Mouse (Mus musculus): ENCODE results near the gene Ipo9. TPM values are rescaled to one million over a fixed set of nuclear protein-coding genes. Genes with fewer than 3 reads are reported as not detected.
"Not testable (repeated sequence)": the region's sequence is repeated elsewhere in the genome, so short reads cannot be mapped to it uniquely, and the experiment has no call there.

Ipo9 gene
- polyA plus RNA-seq, 1 experiment from 2014 or later: 24.7 TPM

- H3K27me3 ChIP-seq (ENCODE audit: control insufficient read depth, insufficient read depth, low read length); H3K36me3 ChIP-seq (ENCODE audit: control insufficient read depth, insufficient read depth, low read length); H3K4me3 ChIP-seq (ENCODE audit: low read depth, low read length); H3K9ac ChIP-seq (ENCODE audit: low read length); H3K9me3 ChIP-seq (ENCODE audit: control insufficient read depth, low read length); H3K27ac ChIP-seq (replicated peaks); ATAC-seq (ENCODE audit: low FRiP score, low TSS enrichment); H3K4me1 ChIP-seq (replicated peaks; ENCODE audit: control insufficient read depth, insufficient read depth); H3K4me2 ChIP-seq (replicated peaks; ENCODE audit: low read depth); DNase-seq (ENCODE audit: low spot score): not testable (repeated sequence)
- peak; percentile 67 for TF ChIP-seq CTCF (IDR thresholded peaks at IDR 0.05; ENCODE audit: low read depth)
- WGBS: 64% methylated on average over 6 of the region's 6 CpGs
These were observed 48.7 kb downstream of the Ipo9 start for GRCm38 (mm10) chr1:135381560-135381959.

GRCm38 (mm10) chr1:135380071-135380991 lies 50.0 kb downstream of the Ipo9 start:
- H3K4me3 ChIP-seq (ENCODE audit: low read depth, low read length): no peak overlapping the region
- no peak overlapping the region for H3K9ac ChIP-seq (ENCODE audit: low read length)
- no peaks in the 10 kb centered on the region for H3K9me3 ChIP-seq (ENCODE audit: control insufficient read depth, low read length)
- TF ChIP-seq CTCF (IDR thresholded peaks at IDR 0.05; ENCODE audit: low read depth): no peak
- no peak for TF ChIP-seq EP300 (optimal IDR thresholded peaks at IDR 0.05)
- ATAC-seq (ENCODE audit: low FRiP score, low TSS enrichment): no peak
- H3K4me1 ChIP-seq (replicated peaks; ENCODE audit: control insufficient read depth, insufficient read depth): no peaks in the 10 kb centered on the region; the same call in 1 of the 2 replicates
- DNase-seq (ENCODE audit: low spot score): no peak
- no peaks in the 10 kb centered on the region for H3K27me3 ChIP-seq (ENCODE audit: control insufficient read depth, insufficient read depth, low read length)
- H3K27ac ChIP-seq (replicated peaks): no peak overlapping the region
- WGBS: 68% methylated on average over 15 of the region's 15 CpGs
- H3K4me2 ChIP-seq (replicated peaks; ENCODE audit: low read depth): no peak overlapping the region
- H3K36me3 ChIP-seq (ENCODE audit: control insufficient read depth, insufficient read depth, low read length): peaks cover 2% of the 10 kb centered on the region; the same call in 1 of the 2 replicates

- no peak overlapping the region for H3K9ac ChIP-seq (ENCODE audit: low read length)
- H3K4me1 ChIP-seq (replicated peaks; ENCODE audit: control insufficient read depth, insufficient read depth): peaks cover 2% of the 10 kb centered on the region; the same call in 1 of the 2 replicates
- H3K9me3 ChIP-seq (ENCODE audit: control insufficient read depth, low read length): no peaks in the 10 kb centered on the region
- H3K4me2 ChIP-seq (replicated peaks; ENCODE audit: low read depth): no peak overlapping the region
- no peak overlapping the region for H3K27ac ChIP-seq (replicated peaks)
- DNase-seq (ENCODE audit: low spot score) (no peak), ATAC-seq (ENCODE audit: low FRiP score, low TSS enrichment) (no peak)
- H3K36me3 ChIP-seq (ENCODE audit: control insufficient read depth, insufficient read depth, low read length): peaks cover 2% of the 10 kb centered on the region; the same call in 1 of the 2 replicates
- TF ChIP-seq EP300 (optimal IDR thresholded peaks at IDR 0.05): no peak
- no peak for TF ChIP-seq CTCF (IDR thresholded peaks at IDR 0.05; ENCODE audit: low read depth)
- H3K27me3 ChIP-seq (ENCODE audit: control insufficient read depth, insufficient read depth, low read length): no peaks in the 10 kb centered on the region
- no peak overlapping the region for H3K4me3 ChIP-seq (ENCODE audit: low read depth, low read length)
- 52% methylated on average over 2 of the region's 2 CpGs for WGBS
These were observed 51.3 kb downstream of the Ipo9 start for GRCm38 (mm10) chr1:135379048-135379447.

- Histone ChIP-seq H3K9ac (ENCODE audit: low read length) (peak overlapping the region; percentile 23; the same call in 1 of the 2 replicates), H3K9me3 (ENCODE audit: control insufficient read depth, low read length) (no peaks in the 10 kb centered on the region), H3K27me3 (ENCODE audit: control insufficient read depth, insufficient read depth, low read length) (no peaks in the 10 kb centered on the region), H3K4me2 (replicated peaks; ENCODE audit: low read depth) (no peak overlapping the region), H3K27ac (replicated peaks) (no peak overlapping the region), H3K4me1 (replicated peaks; ENCODE audit: control insufficient read depth, insufficient read depth) (peaks cover 2% of the 10 kb centered on the region; the same call in 1 of the 2 replicates), H3K4me3 (ENCODE audit: low read depth, low read length) (no peak overlapping the region), H3K36me3 (ENCODE audit: control insufficient read depth, insufficient read depth, low read length) (no peaks in the 10 kb centered on the region)
- TF ChIP-seq CTCF (IDR thresholded peaks at IDR 0.05; ENCODE audit: low read depth) (no peak), EP300 (optimal IDR thresholded peaks at IDR 0.05) (no peak)
- whole genome bisulfite sequencing: 44% methylated on average over 9 of the region's 9 CpGs
- DNase-seq (ENCODE audit: low spot score) (no peak), ATAC-seq (ENCODE audit: low FRiP score, low TSS enrichment) (no peak)
These were observed 51.7 kb downstream of the Ipo9 start for GRCm38 (mm10) chr1:135378576-135378975.

GRCm38 (mm10) chr1:135374868-135375581 lies 55.3 kb downstream of the Ipo9 start, which contains the start of gene Shisa4:
Gene Shisa4 (minus strand): TSS chr1:135375237.
- Histone ChIP-seq H3K36me3 (ENCODE audit: control insufficient read depth, insufficient read depth, low read length) (no peaks in the 10 kb centered on the region), H3K9me3 (ENCODE audit: control insufficient read depth, low read length) (no peaks in the 10 kb centered on the region), H3K4me3 (ENCODE audit: low read depth, low read length) (peak within 1 kb of the TSS; percentile 56), H3K27ac (replicated peaks) (peak within 1 kb of the TSS; percentile 85), H3K27me3 (ENCODE audit: control insufficient read depth, insufficient read depth, low read length) (no peaks in the 10 kb centered on the region), H3K4me1 (replicated peaks; ENCODE audit: control insufficient read depth, insufficient read depth) (peaks cover 2% of the 10 kb centered on the region; the same call in 1 of the 2 replicates), H3K9ac (ENCODE audit: low read length) (peak within 1 kb of the TSS; percentile 75), H3K4me2 (replicated peaks; ENCODE audit: low read depth) (peak within 1 kb of the TSS; percentile 94)
- DNase-seq (ENCODE audit: low spot score) (peak; percentile 78), ATAC-seq (ENCODE audit: low FRiP score, low TSS enrichment) (peak; percentile 87)
- peak; percentile 45 for TF ChIP-seq CTCF (IDR thresholded peaks at IDR 0.05; ENCODE audit: low read depth)
- no peak for TF ChIP-seq EP300 (optimal IDR thresholded peaks at IDR 0.05)
- 4% methylated on average over 25 of the region's 38 CpGs for WGBS

Data from stomach, postnatal 0 days (tissue).